Mouse (Mus musculus): Measurements from ENCODE around the gene Trrap. TPM values are rescaled to one million over a fixed set of nuclear protein-coding genes. Genes with fewer than 3 reads are reported as not detected.

Gene Trrap
- total RNA-seq, 1 experiment from 2014 or later: 78.8 TPM

Other genes starting within 250 kb of the Trrap start
- gene Nptx2, start 221.8 kb upstream of the Trrap start, total RNA-seq (2017): not detected in 2 replicates
- 0.55 TPM in 1 of 2 replicates, not detected in the other for gene Tmem130, start 5.9 kb upstream of the Trrap start, total RNA-seq (2017)
- gene Smurf1, start 198.1 kb downstream of the Trrap start, total RNA-seq (2017): 3.1 and 4.4 TPM in 2 replicates

Measured in common myeloid progenitor, adult 5-6 weeks (primary cell).